Mouse (Mus musculus) gastrocnemius, postnatal 10 days (tissue): ENCODE results near the gene Unc79. TPM values are rescaled to one million over a fixed set of nuclear protein-coding genes. Genes with fewer than 3 reads are reported as not detected.

ENCODE experiments used
- DNase-seq: peaks from one replicate; pipeline ENCODE4 v3.0.0; 2021; ENCODE audit warnings: mixed read lengths
- total RNA-seq, 2 experiments: library from RNA; stranded (reverse); gene quantifications; 2 replicates each; pipeline ENCODE4 v1.2.3; 2021

Unc79 gene
- total RNA-seq, 2 experiments from 2014 or later, result 0.12 to 0.16 TPM

DNA sequence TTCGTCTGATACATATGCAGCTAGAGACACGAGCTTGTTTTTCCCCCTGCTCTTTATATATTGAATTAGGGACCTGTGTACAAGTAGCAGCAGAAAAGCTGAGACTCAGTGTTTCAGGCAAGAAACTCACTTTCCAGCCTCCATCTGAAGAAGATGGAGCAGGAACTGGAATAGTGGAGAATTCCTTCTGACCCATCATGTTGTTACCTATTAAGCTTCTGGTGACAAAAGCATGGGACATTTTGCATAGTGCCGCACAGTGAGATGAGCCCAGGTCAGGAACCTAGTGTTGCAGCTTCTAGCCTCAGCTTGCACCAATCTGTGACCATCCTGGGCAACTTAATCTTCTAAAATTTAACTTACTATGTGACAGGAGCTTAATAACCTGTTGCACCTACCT is 92.7 kb downstream of the Unc79 start:
- DNase-seq, result no peak

DNA sequence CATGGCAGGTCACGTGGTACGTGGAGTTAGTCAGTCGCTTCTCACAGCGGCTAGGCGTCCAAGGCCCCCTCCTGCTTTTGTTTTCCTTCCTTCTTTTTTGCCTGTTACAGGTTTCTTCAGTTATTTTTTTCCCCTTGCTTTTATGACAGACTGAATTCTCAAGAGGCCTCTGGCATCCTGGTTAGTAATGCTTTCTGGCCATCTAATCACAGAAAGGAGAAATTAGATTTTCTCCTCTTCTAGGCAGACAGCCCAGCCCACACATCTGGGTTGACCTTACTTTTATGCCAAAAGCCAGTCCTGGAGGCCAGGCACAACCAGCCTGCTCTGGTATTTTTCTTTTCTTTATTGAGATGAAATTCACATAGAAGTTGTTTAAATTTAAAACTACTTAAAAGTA is 94.1 kb downstream of the Unc79 start:
- no peak for DNase-seq

DNA sequence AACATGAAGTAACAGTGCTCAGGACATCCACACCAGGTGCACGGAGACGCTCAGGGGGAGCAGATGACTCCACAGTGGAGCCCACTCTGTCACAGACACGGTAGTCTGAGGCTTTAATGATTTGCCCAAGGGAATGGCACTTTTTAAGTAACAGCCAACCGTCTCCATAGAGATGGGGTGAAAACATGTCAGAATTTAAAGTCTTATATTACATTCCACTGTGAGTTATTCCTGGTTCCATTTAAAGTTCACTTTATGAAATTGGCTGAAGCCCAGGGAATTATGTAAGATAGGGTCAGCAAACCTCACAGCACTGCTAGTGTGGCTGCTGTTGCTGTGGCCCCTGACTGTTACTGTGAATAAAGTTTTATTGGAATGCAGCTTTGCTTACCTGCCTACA is 95.8 kb downstream of the Unc79 start:
- DNase-seq, result no peak

DNA sequence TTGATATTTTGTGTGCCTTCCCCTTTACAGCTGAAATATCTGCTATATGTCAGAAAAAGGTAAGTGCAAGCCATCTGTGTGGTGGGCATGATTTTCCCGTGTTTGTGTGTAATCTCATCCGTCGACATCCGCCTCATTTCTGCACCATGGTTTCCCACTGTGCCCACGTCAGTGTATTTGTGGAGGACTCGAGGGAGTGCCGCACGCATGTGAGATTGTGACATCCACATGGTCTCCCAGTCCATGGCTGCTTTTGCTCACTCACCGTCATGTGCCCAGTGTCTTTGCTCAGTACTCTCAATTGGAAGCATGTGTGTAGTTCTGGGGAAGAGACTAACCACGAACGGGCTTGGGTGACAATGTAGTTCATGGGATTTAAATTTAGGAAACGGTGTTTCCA is 101.2 kb downstream of the Unc79 start:
- DNase-seq, result no peak

DNA sequence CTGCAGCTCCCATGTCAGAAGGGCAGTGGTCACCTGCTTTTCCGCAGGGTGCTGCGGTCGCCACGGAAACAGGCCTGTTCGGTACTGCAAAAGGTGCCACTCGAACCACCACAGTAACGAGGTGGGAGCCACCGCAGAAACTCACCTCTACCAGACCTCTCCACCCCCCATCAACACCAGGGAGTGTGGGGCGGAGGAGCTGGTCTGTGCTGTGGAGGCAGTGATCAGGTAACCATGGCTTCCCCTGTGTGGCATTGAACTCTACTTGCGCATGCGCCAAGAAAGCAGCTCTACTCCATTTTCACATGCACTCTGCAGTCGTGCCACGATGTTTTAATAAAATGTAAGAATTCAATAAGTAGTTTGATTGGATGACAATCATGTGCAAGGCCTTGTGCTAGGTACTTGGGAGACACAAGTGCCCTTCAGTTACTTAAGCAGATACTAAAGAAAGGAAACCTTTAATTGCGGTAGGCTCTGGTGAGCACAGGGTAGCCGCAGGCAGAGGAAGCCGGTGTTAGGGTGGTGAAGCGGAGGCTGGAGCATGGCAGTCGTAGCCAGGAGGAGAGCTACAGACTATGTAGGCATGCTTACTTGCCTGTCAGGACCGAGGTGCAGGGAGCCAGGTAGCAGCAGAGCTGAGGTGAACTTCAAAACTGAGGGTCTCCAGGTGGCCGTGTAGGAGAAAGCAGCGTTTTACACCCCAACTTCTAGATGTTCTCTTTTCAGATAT is 110.8 kb downstream of the Unc79 start:
- DNase-seq, result no peak

DNA sequence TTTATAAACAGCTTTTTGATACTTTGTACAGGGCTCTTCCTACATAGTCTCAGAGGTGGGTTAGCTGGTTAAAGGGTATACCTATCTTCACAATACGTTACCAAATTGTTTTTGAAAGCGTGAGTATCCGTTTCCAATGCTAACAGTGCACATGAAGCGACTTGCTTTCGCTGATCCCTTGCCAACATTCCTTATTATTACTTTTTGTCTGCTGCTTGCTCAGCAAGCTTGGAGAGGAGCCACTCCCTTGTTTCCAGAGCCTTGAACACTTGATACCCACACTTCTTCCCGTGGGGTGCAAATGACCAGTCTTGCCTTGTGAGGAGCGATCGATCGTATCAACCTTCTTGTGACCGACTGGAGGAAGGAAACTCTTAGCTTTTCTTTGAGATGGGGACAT is 112.1 kb downstream of the Unc79 start:
- DNase-seq, result no peak

DNA sequence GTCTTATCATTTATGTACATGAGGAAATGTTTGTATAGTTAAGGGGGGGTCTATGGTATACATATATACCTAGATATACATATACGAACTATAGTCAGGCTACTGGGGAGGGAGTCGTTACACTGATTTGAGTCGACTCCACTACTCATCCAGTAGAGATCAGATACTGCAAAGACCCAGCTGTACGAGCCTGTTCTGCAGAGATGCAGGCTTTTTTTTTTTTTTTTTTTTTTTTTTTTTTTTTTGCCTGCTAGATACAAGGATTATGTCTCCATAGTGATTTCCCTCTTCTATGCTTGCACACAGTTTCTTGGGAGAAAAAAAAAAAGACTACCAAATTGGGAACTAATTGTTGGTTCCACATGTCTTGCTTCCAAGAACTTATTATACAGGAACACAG is 113.5 kb downstream of the Unc79 start:
- DNase-seq, result no peak

DNA sequence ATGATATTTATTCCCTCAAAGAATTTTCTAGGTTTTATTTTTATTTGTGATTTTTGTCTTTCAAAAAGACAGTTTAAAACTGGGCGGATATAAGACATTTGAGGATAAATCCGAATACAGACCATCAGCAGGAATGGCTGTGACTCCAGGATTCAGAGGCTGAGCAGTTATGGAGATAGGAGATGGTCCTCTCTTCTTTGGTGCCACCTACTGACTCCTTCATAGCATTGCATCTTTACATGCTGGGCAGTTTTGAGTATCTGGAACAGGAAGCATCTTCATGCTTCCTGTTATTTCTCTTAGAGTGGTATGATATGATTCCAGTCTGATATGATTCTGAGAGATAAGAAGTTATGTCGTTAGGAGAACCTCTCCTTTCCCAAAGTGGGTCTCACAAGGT is 116.3 kb downstream of the Unc79 start:
- no peak for DNase-seq

DNA sequence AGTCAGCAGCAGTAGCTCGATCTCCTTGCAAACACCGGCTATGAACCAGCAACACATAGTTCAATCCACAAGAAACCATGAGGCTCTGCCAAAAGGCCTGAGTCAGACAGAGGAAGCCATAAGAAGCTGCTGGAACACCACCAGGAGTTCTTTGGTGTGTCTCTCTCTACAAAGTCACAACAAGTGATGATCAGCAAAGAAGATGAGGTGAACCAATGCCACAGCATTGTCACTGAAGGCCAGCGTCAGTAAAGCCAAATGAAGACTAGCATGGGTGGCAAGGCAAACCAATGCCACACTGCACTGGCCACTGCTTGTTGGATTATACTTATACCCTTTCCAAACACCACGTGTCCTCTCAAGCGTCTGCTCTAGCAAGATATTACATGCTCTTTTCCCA is 119.5 kb downstream of the Unc79 start:
- no peak for DNase-seq

DNA sequence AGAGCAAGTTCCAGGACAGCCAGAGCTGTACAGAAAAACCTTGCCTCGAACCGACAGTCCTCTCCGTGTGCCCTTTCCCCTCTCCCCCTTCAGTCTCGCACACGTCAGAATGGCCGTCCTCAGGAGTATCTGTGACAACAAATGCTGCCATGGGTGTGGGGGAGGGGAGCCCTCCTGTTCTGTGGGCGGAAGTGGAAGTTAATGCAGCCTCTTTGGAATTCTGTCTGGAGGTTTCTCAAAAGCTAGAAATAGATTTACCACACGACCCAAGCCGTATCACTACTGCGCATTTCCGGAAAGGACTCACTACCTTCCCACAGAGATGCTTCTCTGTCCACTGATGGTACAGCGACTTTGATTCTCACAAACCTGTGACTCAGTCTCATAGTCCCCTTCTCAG is 120.9 kb downstream of the Unc79 start:
- no peak for DNase-seq

DNA sequence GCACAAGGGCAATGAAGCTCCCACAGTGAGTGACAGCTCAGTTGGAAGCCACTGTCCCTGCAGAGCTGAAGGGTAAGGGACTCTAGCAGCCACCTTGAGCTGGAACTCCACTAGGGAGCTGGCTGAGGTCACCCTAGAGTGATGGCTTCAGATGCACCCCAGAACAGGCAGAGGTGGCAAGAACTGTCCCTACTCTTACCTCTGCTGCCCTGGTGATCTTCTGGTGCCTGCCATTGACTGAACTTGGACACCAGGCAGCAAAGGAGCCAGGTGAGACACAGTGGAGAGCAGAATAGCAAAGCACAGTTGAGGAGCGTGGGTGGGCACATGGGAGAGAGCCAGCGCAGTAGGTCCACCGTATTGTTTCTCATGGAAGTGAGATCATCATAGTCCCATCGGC is 125.3 kb downstream of the Unc79 start:
- no peak for DNase-seq

DNA sequence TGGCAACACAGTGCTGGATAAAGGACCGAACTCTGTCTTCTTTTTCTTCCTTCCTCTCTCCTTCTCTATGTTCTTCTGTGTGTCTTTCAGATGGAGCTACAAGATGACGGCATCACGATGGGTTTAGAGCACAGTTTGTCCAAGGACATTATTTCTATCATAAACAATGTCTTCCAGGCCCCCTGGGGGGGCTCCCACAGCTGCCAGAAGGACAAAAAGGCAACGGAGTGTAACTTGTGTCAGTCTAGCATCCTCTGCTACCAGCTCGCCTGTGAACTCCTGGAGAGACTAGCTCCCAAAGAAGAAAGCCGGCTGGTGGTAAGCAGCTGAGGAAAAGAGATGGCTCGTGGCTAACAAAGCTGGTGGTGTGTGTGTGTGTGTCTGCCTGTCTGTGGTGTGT is 130.1 kb downstream of the Unc79 start:
- no peak for DNase-seq

DNA sequence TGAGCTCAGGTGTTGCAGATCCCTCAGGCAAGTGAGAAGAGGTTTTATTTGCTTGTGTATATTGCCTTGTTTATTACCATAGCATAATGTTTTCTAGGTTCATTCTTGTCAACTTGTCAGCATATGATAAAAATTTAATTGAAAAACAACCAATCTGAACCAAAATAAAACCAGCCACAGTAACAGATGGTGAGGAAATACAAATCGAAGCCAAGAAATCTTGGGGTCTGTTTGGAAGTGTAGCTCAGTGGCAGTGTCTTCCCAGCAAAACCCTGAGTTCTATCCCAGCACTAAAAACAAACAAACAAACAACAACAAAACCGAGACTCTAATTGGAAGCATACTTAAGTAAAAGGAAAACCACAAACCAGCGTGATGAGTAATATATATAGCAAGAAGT is 131.4 kb downstream of the Unc79 start:
- DNase-seq, result no peak

DNA sequence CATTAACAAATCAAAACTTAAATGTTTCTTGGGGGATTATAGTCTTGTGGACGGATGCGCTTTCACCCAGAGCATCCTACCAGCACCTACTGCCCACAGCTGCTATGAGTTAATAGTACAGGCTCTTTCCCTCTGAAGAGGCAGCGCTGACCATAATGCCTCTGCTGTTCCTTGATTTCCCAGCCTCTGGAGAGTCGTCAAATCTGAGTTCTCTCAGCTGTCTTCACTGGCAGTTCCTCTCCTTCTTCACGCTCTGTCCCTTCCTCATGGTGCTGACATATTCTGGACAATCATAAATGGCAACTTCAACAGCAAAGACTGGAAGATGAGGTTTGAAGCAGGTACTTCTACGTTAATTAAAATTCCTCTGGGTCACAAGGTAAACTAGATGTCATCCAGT is 143.2 kb downstream of the Unc79 start:
- DNase-seq, result no peak

DNA sequence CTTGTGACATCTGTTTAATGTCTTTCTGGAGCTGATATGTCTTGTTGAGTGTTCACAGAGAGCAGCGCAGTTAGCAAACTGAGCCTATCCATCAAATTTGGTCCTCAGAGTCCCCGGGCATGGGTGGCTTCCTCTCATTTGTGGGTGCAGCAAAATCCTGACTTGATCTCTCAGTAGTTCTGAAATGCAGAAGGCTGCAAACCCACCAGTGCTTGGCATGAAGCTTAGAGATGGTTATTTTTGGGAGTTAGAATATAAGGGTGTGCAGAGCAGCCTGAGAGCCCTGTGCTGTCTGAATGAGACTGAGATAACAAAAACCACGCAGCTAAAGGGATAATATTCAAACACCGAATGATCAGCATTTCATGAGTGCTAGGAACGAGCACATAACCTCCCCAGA is 146.5 kb downstream of the Unc79 start:
- no peak for DNase-seq

DNA sequence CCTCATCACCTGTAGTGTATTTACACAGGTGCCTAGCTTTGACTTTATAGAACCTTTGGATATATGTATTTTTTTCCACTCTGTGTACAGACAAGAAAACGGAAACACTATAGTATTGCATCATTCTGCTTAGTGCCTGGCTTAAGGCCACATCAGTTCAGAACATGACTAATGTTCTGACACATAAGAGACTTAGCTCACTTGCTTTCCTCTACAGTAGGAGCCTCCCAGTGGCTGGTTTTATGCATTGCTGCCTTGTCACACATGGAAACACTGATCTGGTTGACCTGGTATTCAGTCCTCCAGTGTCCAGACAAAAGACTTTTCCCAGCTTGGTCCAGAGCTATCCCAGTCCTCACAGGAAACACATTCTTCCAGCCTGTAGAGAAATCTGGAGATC is 150.5 kb downstream of the Unc79 start:
- DNase-seq, result no peak

DNA sequence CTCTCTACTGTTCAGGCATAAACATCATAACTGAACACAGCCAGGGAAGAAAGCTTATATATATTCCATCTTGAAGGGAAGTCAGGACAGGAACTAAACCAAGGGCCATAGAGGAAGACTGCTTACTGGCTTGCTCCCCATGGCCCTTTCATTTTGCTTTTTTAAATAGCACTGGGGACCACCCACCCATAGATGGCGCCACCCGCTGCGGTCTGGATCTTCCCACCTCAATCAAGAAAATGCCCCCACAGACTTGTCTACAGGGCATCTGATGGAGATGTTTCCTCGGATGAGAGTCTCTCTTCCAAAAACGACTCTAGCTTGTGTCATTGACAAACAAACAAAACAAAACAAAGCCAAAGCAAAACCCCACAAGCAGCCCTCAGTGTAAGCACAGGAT is 151.4 kb downstream of the Unc79 start:
- DNase-seq, result peak; percentile 10

DNA sequence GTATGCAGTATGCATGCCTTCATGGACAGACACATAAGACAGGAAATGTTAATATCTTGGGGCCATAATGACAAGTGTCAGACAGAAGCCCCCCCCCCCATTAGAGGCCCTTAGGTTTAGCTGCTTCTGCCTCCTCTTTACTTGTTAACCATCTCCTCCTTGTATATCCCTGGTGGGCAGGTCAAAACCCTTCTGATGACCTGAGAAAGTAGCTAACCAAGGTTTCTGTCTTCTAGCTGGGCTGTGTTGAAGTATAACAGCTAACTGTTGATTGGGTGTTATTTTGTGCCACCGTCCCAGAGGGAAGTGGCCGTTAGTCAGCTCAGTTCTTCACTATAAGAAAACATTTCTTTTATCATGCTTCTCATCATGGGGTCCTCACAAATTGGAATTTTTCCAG is 154.4 kb downstream of the Unc79 start:
- no peak for DNase-seq

DNA sequence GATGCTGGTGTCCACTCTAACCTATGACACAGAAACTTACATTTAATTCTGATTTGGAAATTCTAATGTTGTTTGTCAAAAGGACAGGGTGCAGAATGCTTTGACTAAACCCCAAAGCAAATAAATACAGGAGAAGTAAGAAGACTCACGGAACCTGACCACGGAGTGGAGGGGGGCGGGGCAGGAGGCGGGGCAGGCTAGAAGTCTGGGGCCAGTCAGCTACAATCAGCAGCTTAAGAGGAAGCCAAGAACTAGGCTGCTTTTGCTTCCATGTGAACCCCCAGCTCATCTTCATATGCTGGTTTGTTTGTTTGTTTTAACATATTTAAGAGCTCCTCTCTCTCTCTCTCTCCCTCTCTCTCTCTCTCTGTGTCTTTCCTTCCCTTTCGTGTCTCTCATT is 154.9 kb downstream of the Unc79 start:
- DNase-seq, result no peak

DNA sequence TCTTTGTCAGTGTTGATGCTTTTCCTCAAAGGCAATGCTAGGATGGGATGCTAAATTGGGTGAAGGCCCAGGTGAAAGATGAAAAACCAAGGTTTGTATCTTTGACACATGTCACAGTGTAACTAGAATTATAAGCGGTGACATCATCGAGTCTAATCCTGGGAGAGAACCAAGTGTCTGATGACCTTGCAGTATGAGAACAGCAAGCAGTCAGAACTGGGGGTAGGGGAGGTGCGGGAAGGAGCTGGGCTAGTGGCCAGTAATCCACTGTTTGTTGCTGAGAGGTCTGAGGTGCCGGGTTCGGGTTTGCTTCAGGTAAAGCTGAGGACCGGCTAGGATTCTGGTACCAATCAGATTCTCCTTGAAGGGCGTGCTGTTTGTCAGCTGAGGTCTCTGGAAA is 160.6 kb downstream of the Unc79 start:
- DNase-seq, result no peak

DNA sequence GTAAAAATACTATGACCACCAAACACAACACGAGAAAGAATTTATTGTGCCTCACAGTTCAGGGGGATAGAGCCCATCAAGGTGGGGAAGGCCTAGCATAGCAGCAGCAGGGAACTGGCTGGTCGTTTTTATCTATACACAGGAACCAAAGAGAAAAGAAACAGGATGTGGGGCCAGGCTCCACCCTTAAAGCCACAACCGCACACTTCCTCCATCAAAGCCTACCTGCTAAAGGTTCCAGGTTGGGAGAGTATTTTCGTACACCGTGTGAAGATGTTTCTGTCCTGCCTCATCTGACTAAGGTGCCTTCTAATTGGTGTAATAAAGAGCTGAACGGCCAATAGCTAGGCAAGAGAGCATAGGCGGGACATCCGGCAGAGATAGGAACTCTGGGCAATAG is 168.0 kb downstream of the Unc79 start:
- no peak for DNase-seq

DNA sequence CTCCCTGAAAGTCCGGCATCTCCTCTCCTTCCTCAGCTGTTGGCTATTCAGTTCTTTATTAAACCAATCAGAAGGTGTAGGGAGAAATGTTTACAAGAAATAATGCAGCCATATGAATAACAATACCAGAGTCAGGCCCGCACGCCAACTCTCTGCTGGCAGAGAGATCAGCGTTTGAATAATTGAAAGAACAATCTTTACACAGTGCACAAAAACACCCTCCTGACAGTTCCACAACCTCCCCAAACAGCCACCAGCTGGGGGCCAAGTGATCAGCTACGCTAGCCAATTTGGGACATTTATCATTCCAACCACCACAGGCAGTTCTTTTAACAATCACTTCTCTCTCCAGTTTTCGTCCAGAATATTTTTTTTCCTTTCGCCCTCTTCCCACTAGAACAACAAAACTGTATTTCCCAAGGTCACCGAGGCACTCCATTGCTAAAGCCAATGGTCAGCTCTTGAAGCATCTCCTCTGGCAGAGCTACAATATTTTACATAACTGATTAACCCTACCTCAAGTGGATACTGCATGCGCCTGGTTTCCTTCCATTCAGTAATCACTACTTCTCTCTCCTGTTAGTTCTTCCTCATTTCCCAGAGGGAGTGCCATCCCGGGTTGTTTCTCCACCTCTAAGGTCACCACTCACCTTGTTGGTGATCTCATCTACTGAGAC is 169.0 kb downstream of the Unc79 start:
- no peak for DNase-seq

DNA sequence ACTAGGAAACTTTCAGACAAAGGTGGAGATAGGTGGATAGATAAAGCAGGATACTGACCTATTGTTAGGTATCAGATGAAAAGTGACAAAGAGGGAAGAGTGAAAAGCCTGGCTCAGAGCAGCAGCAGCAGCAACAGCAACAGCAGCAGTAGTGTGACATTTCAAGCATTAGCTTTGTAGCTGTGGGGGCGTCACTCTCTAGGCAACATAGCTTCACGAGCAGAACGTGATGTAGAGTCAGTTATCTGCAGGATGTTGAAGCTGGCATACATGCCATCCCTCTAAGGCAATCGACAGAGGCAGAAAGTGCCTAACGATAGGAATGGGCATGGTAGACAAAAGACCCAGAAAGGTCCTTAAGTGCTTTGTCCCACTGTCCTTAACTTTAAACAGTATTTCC is 173.3 kb downstream of the Unc79 start:
- DNase-seq, result no peak

DNA sequence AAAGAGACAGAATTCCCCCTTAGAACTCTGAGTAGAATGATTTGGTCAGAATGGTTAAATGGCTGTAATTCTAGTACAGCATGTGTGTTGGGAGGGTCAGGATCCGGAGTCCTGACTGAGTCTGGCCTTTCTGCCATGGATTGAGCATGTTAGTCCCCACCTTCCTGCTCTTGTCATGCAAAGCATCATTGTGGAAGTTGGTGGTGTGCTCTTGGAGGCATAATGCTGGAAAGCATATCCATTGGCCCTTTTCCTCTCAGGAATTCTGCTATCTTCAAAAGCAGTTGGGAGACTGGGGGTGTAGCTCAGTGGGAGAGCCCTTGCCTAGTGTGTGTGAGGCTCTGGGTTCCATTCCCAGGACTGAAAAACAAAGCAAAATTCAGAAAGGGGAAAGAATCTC is 175.2 kb downstream of the Unc79 start:
- no peak for DNase-seq

DNA sequence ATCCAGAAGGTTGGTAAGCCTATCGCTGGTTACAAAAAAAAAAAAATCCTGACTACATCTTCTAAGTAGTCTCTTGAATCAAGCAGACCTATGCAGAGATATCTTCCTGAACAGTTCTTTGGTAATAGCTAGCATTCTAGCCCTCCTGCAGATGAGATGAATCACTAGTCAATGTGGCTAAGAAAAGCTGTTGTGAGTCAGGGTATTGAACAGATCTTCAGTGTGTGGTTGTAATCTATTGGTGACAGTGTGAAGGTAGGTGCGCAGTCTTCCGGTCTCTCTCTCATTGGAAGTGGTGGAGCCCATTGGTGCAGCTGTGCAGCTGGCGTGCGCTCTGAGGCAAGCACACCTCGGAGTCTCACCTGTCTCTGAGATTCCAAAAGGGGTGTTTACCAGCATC is 180.3 kb downstream of the Unc79 start:
- DNase-seq, result no peak
